Mouse (Mus musculus) megakaryocyte, embryonic 14.5 days (primary cell): ENCODE data around the gene Pla2g16. TPM values are rescaled to one million over a fixed set of nuclear protein-coding genes. Genes with fewer than 3 reads are reported as not detected.
A peak's percentile ranks its signal among the peaks of the same experiment; 100 is the strongest.

Experiments used
- H3K27me3 ChIP-seq: replicated peaks from 2 replicates; pipeline ENCODE3; 2012; ENCODE audit warnings: inconsistent platforms
- H3K36me3 ChIP-seq: replicated peaks from 2 replicates; pipeline ENCODE3; 2012; ENCODE audit warnings: low read length, inconsistent platforms, mixed read lengths
- H3K4me1 ChIP-seq: 2 replicates; pipeline ENCODE4 v1.6.1; 2012; ENCODE audit warnings: inconsistent platforms
- H3K4me3 ChIP-seq: replicated peaks from 2 replicates; pipeline ENCODE3; 2012; ENCODE audit warnings: moderate library complexity, mild to moderate bottlenecking, inconsistent platforms
- H3K9me3 ChIP-seq: 2 replicates; pipeline ENCODE4 v1.6.1; 2012; ENCODE audit warnings: inconsistent platforms
- FLI1 ChIP-seq: IDR thresholded peaks from 2 replicates; pipeline ENCODE4 v1.6.1; 2012; ENCODE audit warnings: low read length, inconsistent platforms, mixed read lengths
- GATA1 ChIP-seq: IDR thresholded peaks from 3 replicates; pipeline ENCODE4 v1.6.1; 2012; ENCODE audit warnings: mixed read lengths, low read length, inconsistent platforms, borderline replicate concordance
- polyA plus RNA-seq: library from polyadenylated mRNA; stranded (reverse); fragments of >175 nt; gene quantifications from 2 replicates; pipeline ENCODE4 v1.2.3, GENCODE M21; 2012; ENCODE audit warnings: low replicate concordance; ENCODE audit not compliant: insufficient read depth

The Pla2g16 gene
- polyA plus RNA-seq, 1 experiment: 11.1 TPM

GRCm38 (mm10) chr19:7533891-7534290 lies 23.4 kb upstream of the Pla2g16 start:
- Histone ChIP-seq H3K9me3 (no peaks in the 10 kb centered on the region), H3K27me3 (no peaks in the 10 kb centered on the region), H3K36me3 (peaks cover 98% of the 10 kb centered on the region), H3K4me3 (no peak overlapping the region), H3K4me1 (peaks cover 4% of the 10 kb centered on the region; the same call in 1 of the 2 replicates)
- no peak for TF ChIP-seq GATA1
- TF ChIP-seq FLI1: no peak

- TF ChIP-seq GATA1 (no peak), FLI1 (no peak)
- Histone ChIP-seq H3K27me3 (no peaks in the 10 kb centered on the region), H3K4me1 (peaks cover 40% of the 10 kb centered on the region), H3K4me3 (no peak overlapping the region), H3K9me3 (peaks cover under 1% of the 10 kb centered on the region; the same call in 1 of the 2 replicates), H3K36me3 (no peaks in the 10 kb centered on the region)
Measured at GRCm38 (mm10) chr19:7548924-7549323, 8.3 kb upstream of the Pla2g16 start.

GRCm38 (mm10) chr19:7551550-7552300 lies 5.5 kb upstream of the Pla2g16 start:
- H3K27me3 ChIP-seq: no peaks in the 10 kb centered on the region
- H3K36me3 ChIP-seq: no peaks in the 10 kb centered on the region
- no peak for TF ChIP-seq FLI1
- peak overlapping the region; percentile 47 for H3K4me3 ChIP-seq
- no peaks in the 10 kb centered on the region for H3K9me3 ChIP-seq
- peaks cover 54% of the 10 kb centered on the region for H3K4me1 ChIP-seq

- Histone ChIP-seq H3K4me1 (peaks cover 59% of the 10 kb centered on the region), H3K36me3 (no peaks in the 10 kb centered on the region), H3K27me3 (no peaks in the 10 kb centered on the region), H3K4me3 (peak overlapping the region; percentile 16), H3K9me3 (no peaks in the 10 kb centered on the region)
- TF ChIP-seq FLI1: no peak
- TF ChIP-seq GATA1: no peak
Measured at GRCm38 (mm10) chr19:7552301-7552673, 5.0 kb upstream of the Pla2g16 start.

- Histone ChIP-seq H3K4me1 (peaks cover 54% of the 10 kb centered on the region), H3K4me3 (no peak overlapping the region)
- TF ChIP-seq FLI1 (no peak), GATA1 (no peak)
Measured at GRCm38 (mm10) chr19:7553441-7553840, 3.8 kb upstream of the Pla2g16 start.

GRCm38 (mm10) chr19:7554881-7555280 lies 2.4 kb upstream of the Pla2g16 start:
- Histone ChIP-seq H3K36me3 (peaks cover 11% of the 10 kb centered on the region), H3K4me3 (no peak overlapping the region), H3K27me3 (no peaks in the 10 kb centered on the region), H3K9me3 (no peaks in the 10 kb centered on the region), H3K4me1 (peaks cover 65% of the 10 kb centered on the region)
- TF ChIP-seq FLI1 (no peak), GATA1 (no peak)

More at GRCm38 (mm10) chr19:7553441-7553840, 3.8 kb upstream of the Pla2g16 start:
- H3K9me3 ChIP-seq: no peaks in the 10 kb centered on the region
- no peaks in the 10 kb centered on the region for H3K36me3 ChIP-seq
- no peaks in the 10 kb centered on the region for H3K27me3 ChIP-seq

GRCm38 (mm10) chr19:7556641-7557040 lies 618 bp upstream of the Pla2g16 start:
- Histone ChIP-seq H3K4me1 (peaks cover 71% of the 10 kb centered on the region), H3K4me3 (peak overlapping the region; percentile 98), H3K9me3 (no peaks in the 10 kb centered on the region), H3K36me3 (peaks cover 25% of the 10 kb centered on the region), H3K27me3 (no peaks in the 10 kb centered on the region)
- TF ChIP-seq GATA1 (no peak), FLI1 (no peak)

- Histone ChIP-seq H3K4me3 (peak overlapping the region; percentile 98), H3K36me3 (peaks cover 37% of the 10 kb centered on the region), H3K9me3 (no peaks in the 10 kb centered on the region), H3K4me1 (peaks cover 71% of the 10 kb centered on the region), H3K27me3 (no peaks in the 10 kb centered on the region)
- TF ChIP-seq FLI1: no peak
- no peak for TF ChIP-seq GATA1
Measured at GRCm38 (mm10) chr19:7557844-7558243, 585 bp downstream of the Pla2g16 start.

- no peak for TF ChIP-seq FLI1
- no peak for TF ChIP-seq GATA1
- H3K4me1 ChIP-seq: peaks cover 71% of the 10 kb centered on the region
- peaks cover 44% of the 10 kb centered on the region for H3K36me3 ChIP-seq
- no peaks in the 10 kb centered on the region for H3K27me3 ChIP-seq
- no peaks in the 10 kb centered on the region for H3K9me3 ChIP-seq
- peak overlapping the region; percentile 98 for H3K4me3 ChIP-seq
Measured at GRCm38 (mm10) chr19:7558675-7559074, 1.4 kb downstream of the Pla2g16 start.

GRCm38 (mm10) chr19:7559986-7560385 lies 2.7 kb downstream of the Pla2g16 start:
- H3K9me3 ChIP-seq: no peaks in the 10 kb centered on the region
- no peak for TF ChIP-seq FLI1
- no peak for TF ChIP-seq GATA1
- H3K36me3 ChIP-seq: peaks cover 57% of the 10 kb centered on the region
- H3K27me3 ChIP-seq: no peaks in the 10 kb centered on the region
- no peak overlapping the region for H3K4me3 ChIP-seq
- peaks cover 62% of the 10 kb centered on the region for H3K4me1 ChIP-seq
